Mouse (Mus musculus) stomach, postnatal 0 days (tissue): ENCODE results near the gene Sumo1. TPM values are rescaled to one million over a fixed set of nuclear protein-coding genes. Genes with fewer than 3 reads are reported as not detected.

Experiments used
- ATAC-seq: fragments of 200-750 bp; cut with Nextera tagmentation; 2 replicates; pipeline ENCODE4 v1.8.0; 2017; ENCODE audit not compliant: low FRiP score, low TSS enrichment
- DNase-seq: peaks from one replicate; pipeline ENCODE4 v3.0.0-alpha.2; 2016; ENCODE audit warnings: low spot score
- H3K27ac ChIP-seq: fragments of 300-500 bp; sonication (generic); replicated peaks from 2 replicates; pipeline ENCODE4 v1.5.1; 2014; ENCODE audit warnings: mild to moderate bottlenecking, control low read depth
- H3K27me3 ChIP-seq: fragments of 300-500 bp; sonication (generic); 2 replicates; pipeline ENCODE4 v1.6.1; 2014; ENCODE audit warnings: low read length; ENCODE audit not compliant: control insufficient read depth, insufficient read depth
- H3K36me3 ChIP-seq: fragments of 300-500 bp; sonication (generic); 2 replicates; pipeline ENCODE4 v1.6.1; 2014; ENCODE audit warnings: low read length, mixed read lengths; ENCODE audit not compliant: control insufficient read depth, insufficient read depth
- H3K4me1 ChIP-seq: fragments of 300-500 bp; sonication (generic); replicated peaks from 2 replicates; pipeline ENCODE4 v1.6.1; 2014; ENCODE audit warnings: antibody characterized with exemption; ENCODE audit not compliant: control insufficient read depth, insufficient read depth
- H3K4me2 ChIP-seq: fragments of 300-500 bp; sonication (generic); replicated peaks from 2 replicates; pipeline ENCODE4 v1.6.1; 2014; ENCODE audit warnings: low read depth, mild to moderate bottlenecking, control low read depth, moderate library complexity
- H3K4me3 ChIP-seq: fragments of 300-500 bp; sonication (generic); 2 replicates; pipeline ENCODE4 v1.5.1; 2014; ENCODE audit warnings: low read depth, low read length, control low read depth
- H3K9ac ChIP-seq: fragments of 300-500 bp; sonication (generic); 2 replicates; pipeline ENCODE4 v1.6.1; 2014; ENCODE audit warnings: mild to moderate bottlenecking, low read length, control low read depth, mixed read lengths
- H3K9me3 ChIP-seq: fragments of 300-500 bp; sonication (generic); 2 replicates; pipeline ENCODE4 v1.6.1; 2016; ENCODE audit warnings: low read length; ENCODE audit not compliant: control insufficient read depth
- CTCF ChIP-seq: IDR thresholded peaks from 2 replicates; pipeline ENCODE4 v1.5.1; 2016; ENCODE audit warnings: antibody characterized with exemption, low read depth, mild to moderate bottlenecking, moderate library complexity
- EP300 ChIP-seq: optimal IDR thresholded peaks from 2 replicates; pipeline ENCODE3; 2016; ENCODE audit warnings: antibody characterized with exemption
- WGBS: fragments of 180-500 bp; shearing (Covaris S2); extraction: QIAGEN DNeasy Blood & Tissue Kit; methylation state at CpG from one replicate; pipeline ENCODE4 v1.1.7; 2014; 5-methylcytosine and 5-hydroxymethylcytosine counted together
- polyA plus RNA-seq: library from polyadenylated mRNA; unstranded; fragments of >200 nt; fragmentation: Nextera tagmentation; extraction: Ambion mirVana; gene quantifications from 2 replicates; pipeline ENCODE4 v1.2.1, GENCODE M21; 2015

Gene Sumo1
- polyA plus RNA-seq, 1 experiment from 2014 or later: 224 TPM

DNA sequence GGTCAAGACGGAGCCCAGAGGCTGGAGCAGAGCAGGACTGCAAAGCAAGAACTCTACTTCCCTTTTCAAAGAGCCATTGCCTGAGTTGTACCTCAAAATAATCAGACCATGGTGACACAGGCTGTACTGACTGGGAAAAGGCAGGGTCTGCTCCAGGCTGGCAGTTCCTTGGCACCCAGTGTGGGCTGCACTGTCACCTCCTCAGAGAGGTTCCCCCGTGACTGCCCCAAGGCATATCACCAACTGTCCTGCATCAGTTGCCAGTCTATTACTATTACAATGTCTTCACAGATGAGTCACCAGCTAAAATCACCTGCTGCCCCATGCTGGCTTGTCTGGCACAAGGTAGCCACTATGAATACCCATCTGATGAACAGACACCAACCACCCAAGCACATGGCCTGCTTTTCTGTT lies 77.0 kb downstream of the Sumo1 start:
- no peak overlapping the region for H3K9ac ChIP-seq
- no peaks in the 10 kb centered on the region for H3K9me3 ChIP-seq
- ATAC-seq (no peak), DNase-seq (no peak)
- TF ChIP-seq EP300 (no peak), CTCF (no peak)
- H3K27me3 ChIP-seq: no peaks in the 10 kb centered on the region
- H3K4me1 ChIP-seq: no peaks in the 10 kb centered on the region
- no peak overlapping the region for H3K27ac ChIP-seq
- WGBS: 61% methylated on average over 2 of the region's 2 CpGs
- H3K4me2 ChIP-seq: no peak overlapping the region
- no peaks in the 10 kb centered on the region for H3K36me3 ChIP-seq
- H3K4me3 ChIP-seq: no peak overlapping the region

DNA sequence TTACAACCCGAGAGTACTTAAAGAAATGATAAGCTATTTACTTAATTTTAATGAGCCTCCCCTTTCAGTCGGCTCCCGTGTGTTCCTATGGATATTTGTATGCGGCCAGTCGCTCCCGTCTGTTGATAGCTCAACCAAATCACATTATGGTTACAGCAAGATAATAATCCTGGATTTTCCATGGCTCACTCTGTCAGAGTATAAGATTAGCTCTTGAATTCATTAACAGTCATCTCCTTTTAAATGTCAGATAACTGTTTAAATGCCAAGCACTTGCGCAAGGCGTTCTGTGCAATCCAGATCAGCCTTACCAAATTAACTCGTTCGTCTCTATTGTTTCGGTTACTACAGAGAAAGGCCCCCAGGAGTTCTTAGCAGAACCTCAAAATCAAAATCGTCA lies 77.8 kb downstream of the Sumo1 start:
- H3K36me3 ChIP-seq: no peaks in the 10 kb centered on the region
- H3K4me1 ChIP-seq: no peaks in the 10 kb centered on the region
- no peak overlapping the region for H3K4me3 ChIP-seq
- no peak for DNase-seq
- H3K4me2 ChIP-seq: peak overlapping the region; percentile 12; the same call in 1 of the 2 replicates
- no peak overlapping the region for H3K9ac ChIP-seq
- no peak for ATAC-seq
- TF ChIP-seq EP300: no peak
- TF ChIP-seq CTCF: no peak
- H3K9me3 ChIP-seq: no peaks in the 10 kb centered on the region
- H3K27me3 ChIP-seq: no peaks in the 10 kb centered on the region
- no peak overlapping the region for H3K27ac ChIP-seq
- WGBS: 28% methylated on average over 12 of the region's 12 CpGs

DNA sequence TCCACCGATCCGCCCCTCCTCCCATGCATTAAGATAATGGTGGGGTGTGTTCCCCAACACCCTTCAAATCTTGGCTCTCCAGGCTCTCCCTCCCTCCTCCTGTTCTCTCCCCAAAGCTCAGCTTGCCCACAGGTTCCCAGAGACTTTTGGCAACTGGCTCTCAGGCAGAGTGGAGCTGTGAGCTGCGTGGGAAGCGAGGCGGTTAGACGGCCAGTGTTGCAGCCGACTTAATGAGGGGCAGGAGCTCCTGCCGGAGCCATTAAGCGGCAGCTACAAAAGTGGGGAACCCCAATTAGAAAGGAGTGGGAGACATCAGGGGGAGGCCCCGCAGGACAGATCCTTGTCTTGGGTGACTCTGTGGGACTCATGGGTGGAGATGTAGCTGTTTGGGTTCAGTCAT lies 78.3 kb downstream of the Sumo1 start:
- H3K4me3 ChIP-seq: no peak overlapping the region
- 25% methylated on average over 10 of the region's 10 CpGs for WGBS
- H3K4me2 ChIP-seq: peak overlapping the region; percentile 12; the same call in 1 of the 2 replicates
- no peak for TF ChIP-seq CTCF
- TF ChIP-seq EP300: no peak
- H3K4me1 ChIP-seq: no peaks in the 10 kb centered on the region
- H3K27ac ChIP-seq: no peak overlapping the region
- no peaks in the 10 kb centered on the region for H3K27me3 ChIP-seq
- H3K9me3 ChIP-seq: no peaks in the 10 kb centered on the region
- DNase-seq (no peak), ATAC-seq (no peak)
- H3K36me3 ChIP-seq: no peaks in the 10 kb centered on the region
- no peak overlapping the region for H3K9ac ChIP-seq

DNA sequence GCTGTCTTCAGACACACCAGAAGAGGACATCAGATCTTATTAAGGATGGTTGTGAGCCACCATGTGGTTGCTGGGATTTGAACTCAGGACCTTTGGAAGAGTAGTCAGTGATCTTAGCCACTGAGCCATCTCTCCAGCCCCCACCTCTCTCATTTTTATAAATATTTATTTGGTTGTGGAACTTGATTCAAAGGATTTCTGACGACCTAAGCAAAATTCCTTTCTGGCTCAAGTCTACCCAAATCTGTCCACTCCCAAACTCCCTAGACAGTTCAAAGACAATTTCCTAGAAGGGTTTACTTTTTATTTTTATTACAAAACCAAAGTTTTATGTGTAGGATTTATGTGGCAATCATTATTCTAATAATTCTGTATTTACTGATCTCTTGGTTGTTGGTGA lies 81.4 kb downstream of the Sumo1 start:
- DNase-seq (no peak), ATAC-seq (no peak)
- TF ChIP-seq CTCF (no peak), EP300 (no peak)
- Histone ChIP-seq H3K27me3 (no peaks in the 10 kb centered on the region), H3K9ac (no peak overlapping the region), H3K4me3 (no peak overlapping the region), H3K4me2 (no peak overlapping the region), H3K36me3 (no peaks in the 10 kb centered on the region), H3K9me3 (no peaks in the 10 kb centered on the region), H3K4me1 (no peaks in the 10 kb centered on the region), H3K27ac (no peak overlapping the region)
- 47% methylated on average over 1 of the region's 1 CpGs for WGBS

DNA sequence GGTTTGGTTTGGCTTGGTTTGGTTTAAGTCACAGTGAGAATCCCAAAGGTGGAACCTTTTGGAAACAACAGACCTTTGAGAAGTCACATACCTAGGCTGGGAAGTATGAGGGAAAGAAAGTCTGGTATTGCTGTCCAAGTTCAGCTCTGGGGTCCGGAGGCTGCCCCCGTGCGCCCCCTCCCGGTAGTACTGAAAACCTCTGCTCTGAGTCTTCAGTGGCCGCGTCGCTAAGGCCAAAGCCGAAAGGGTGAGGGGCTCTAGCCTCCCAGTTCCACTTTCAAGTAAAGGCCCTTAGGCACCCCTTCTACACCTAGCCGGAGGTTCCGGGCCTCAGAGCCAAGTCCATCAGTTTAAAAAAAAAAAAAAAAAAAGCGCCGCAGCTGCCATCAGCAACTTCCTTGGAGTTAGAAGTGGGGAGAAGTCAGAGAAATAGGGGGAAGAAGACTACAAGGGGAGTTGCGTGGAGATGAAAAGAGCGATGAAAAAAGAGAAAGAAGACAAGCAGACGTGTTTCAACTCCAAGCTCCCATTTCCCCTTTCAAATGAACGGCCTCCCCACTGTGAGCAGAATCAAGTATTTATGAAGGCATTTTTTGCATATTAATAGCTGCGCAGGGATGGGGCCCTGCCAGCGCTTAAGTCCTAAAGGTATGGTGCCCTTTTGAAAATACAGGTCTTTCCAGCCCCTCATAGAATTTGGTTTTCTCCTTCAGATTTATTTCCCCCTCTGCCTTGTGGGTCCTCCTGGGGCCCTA lies 85.8 kb downstream of the Sumo1 start:
- H3K27ac ChIP-seq: no peak overlapping the region
- no peaks in the 10 kb centered on the region for H3K27me3 ChIP-seq
- DNase-seq (peak; percentile 71), ATAC-seq (peak; percentile 40; the same call in 1 of the 2 replicates)
- H3K4me1 ChIP-seq: peaks cover 1% of the 10 kb centered on the region; the same call in 1 of the 2 replicates
- peak overlapping the region; percentile 10; the same call in 1 of the 2 replicates for H3K4me3 ChIP-seq
- 20% methylated on average over 18 of the region's 18 CpGs for WGBS
- TF ChIP-seq CTCF (peak; percentile 88), EP300 (no peak)
- no peak overlapping the region for H3K9ac ChIP-seq
- H3K9me3 ChIP-seq: no peaks in the 10 kb centered on the region
- H3K36me3 ChIP-seq: no peaks in the 10 kb centered on the region
- H3K4me2 ChIP-seq: peak overlapping the region; percentile 42

DNA sequence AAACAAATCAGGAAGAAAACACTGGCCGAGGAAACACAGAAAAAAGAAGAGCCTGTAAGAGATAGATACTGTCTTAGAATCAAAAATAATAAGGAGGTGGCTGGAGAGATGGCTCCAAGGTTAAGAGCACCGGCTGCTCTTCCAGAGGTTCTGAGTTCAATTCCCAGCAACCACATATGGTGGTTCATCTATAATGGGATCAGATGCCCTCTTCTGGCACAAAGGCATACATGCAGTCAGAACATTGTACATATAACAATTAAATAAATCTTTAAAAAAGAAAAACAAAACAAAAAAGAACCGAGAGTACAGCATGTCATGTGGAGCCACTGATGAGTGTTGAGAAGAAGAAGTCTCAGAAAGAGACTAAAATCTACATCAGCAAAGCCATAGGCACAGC lies 89.8 kb downstream of the Sumo1 start:
- WGBS: 67% methylated on average over 3 of the region's 3 CpGs
- no peak for ATAC-seq
- no peak for DNase-seq

More for the DNA sequence above, 89.8 kb downstream of the Sumo1 start:
- no peaks in the 10 kb centered on the region for H3K36me3 ChIP-seq
- H3K4me3 ChIP-seq: no peak overlapping the region
- H3K27me3 ChIP-seq: no peaks in the 10 kb centered on the region
- H3K9me3 ChIP-seq: no peaks in the 10 kb centered on the region
- H3K4me1 ChIP-seq: peaks cover 6% of the 10 kb centered on the region; the same call in 1 of the 2 replicates
- peak overlapping the region; percentile 58; the same call in 1 of the 2 replicates for H3K27ac ChIP-seq
- H3K4me2 ChIP-seq: no peak overlapping the region
- TF ChIP-seq EP300 (no peak), CTCF (peak; percentile 53)
- no peak overlapping the region for H3K9ac ChIP-seq
